ENCODE assay signal across 8 mouse cellular contexts in the genomic region with DNA sequence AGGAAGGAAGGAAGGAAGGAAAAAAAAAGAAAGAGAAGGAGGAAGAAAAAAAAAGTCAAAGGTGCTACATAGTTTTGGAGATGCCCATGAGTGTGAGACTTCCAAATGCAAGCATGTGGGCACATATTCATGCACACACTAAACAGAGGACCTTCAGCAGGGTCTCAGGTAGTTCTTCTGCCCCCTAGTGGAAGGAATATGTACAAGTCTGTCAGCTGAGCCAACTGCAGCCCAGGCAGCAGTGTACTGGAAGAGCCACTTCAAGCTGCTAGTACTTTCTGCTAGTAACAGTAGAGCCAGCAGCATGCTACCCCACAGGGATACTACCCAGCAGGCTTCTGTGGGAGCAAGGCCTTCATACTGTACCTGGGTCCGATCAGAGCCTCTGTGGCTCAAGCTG. TPM values are rescaled to one million over a fixed set of nuclear protein-coding genes. Genes with fewer than 3 reads are reported as not detected.
DNase-seq lines count a peak whose midpoint lies in the region; ATAC-seq lines count a peak whose summit lies in the region.

No protein-coding gene starts in this region.

- no peak overlapping the region for H3K4me2 ChIP-seq in lung, embryonic 15.5 days

- H3K9ac ChIP-seq in lung, embryonic 15.5 days: no peak overlapping the region

- peak; percentile 57 for ATAC-seq in lung, embryonic 15.5 days (ENCODE audit: borderline replicate concordance, extremely low read depth, low FRiP score, low TSS enrichment)

- H3K4me3 ChIP-seq in heart, embryonic 10.5 days: no peak overlapping the region
- H3K4me3 ChIP-seq in lung, embryonic 15.5 days: no peak overlapping the region

- peak; percentile 13 to 20 for DNase-seq in B cell, adult 2 months
- peak; percentile 79 for DNase-seq in MN1 (ENCODE audit: low spot score)
- peak; percentile 70 to 82 for DNase-seq in cerebellum, postnatal 14 days
- peak; percentile 83 for DNase-seq in heart, embryonic 10.5 days (ENCODE audit: low spot score)
- DNase-seq in kidney, postnatal 36 days: peak; percentile 52 to 60
- peak; percentile 51 to 61 for DNase-seq in right cerebral cortex, postnatal 10 days (ENCODE audit: low spot score in 2 of 2)
- no peak for DNase-seq in spleen, adult 18-20 months

- no peak overlapping the region for H3K27ac ChIP-seq in heart, embryonic 10.5 days
- no peak overlapping the region for H3K27ac ChIP-seq in lung, embryonic 15.5 days

- WGBS in heart, embryonic 10.5 days: 39% methylated on average over 1 of the region's 1 CpGs
- 62% methylated on average over 1 of the region's 1 CpGs for WGBS in lung, embryonic 15.5 days

- no peaks in the 10 kb centered on the region for H3K9me3 ChIP-seq in heart, embryonic 10.5 days
- H3K9me3 ChIP-seq in lung, embryonic 15.5 days: no peaks in the 10 kb centered on the region

- H3K27me3 ChIP-seq in heart, embryonic 10.5 days (ENCODE audit: insufficient read depth, poor library complexity, severe bottlenecking): no peaks in the 10 kb centered on the region
- H3K27me3 ChIP-seq in lung, embryonic 15.5 days: no peaks in the 10 kb centered on the region

- peaks cover 20% of the 10 kb centered on the region; the same call in 1 of the 2 replicates for H3K36me3 ChIP-seq in heart, embryonic 10.5 days
- H3K36me3 ChIP-seq in lung, embryonic 15.5 days: peaks cover 20% of the 10 kb centered on the region; the same call in 1 of the 2 replicates

- peaks cover 12% of the 10 kb centered on the region for H3K4me1 ChIP-seq in heart, embryonic 10.5 days
- H3K4me1 ChIP-seq in lung, embryonic 15.5 days: no peaks in the 10 kb centered on the region

RNA-seq across cellular contexts. Expression of gene Qsox2, which starts 9.5 kb away (rescaled TPM):
- 16.5 and 18.8 TPM in 2 replicates for polyA plus RNA-seq in heart, embryonic 10.5 days (2016; fragmentation: Nextera tagmentation; extraction: Ambion mirVana)
- 22.8 and 24.5 TPM in 2 replicates for polyA plus RNA-seq in lung, embryonic 15.5 days (2015; fragmentation: Nextera tagmentation; extraction: Ambion mirVana)

RNA-seq across cellular contexts. Expression of gene Lhx3, which starts 19.7 kb away (rescaled TPM):
- polyA plus RNA-seq in heart, embryonic 10.5 days (2016; fragmentation: Nextera tagmentation; extraction: Ambion mirVana): 0.09 and 0.48 TPM in 2 replicates
- not detected in 2 replicates for polyA plus RNA-seq in lung, embryonic 15.5 days (2015; fragmentation: Nextera tagmentation; extraction: Ambion mirVana)

Comparison
In these comparisons a context has a peak if more than half of its experiments do, and no peak if none do; other contexts are left out.
1. DNase-seq: peak in B cell, adult 2 months (2 of 2), MN1 (single experiment), cerebellum, postnatal 14 days (2 of 2), heart, embryonic 10.5 days (single experiment), kidney, postnatal 36 days (2 of 2) and right cerebral cortex, postnatal 10 days (2 of 2); none in spleen, adult 18-20 months (0 of 2).